Mouse (Mus musculus) yolk sac, embryonic 10.5 days (tissue): ENCODE measurements around the gene Ankrd33b.
A peak's percentile ranks its signal among the peaks of the same experiment; 100 is the strongest.

Experiments used
- DNase-seq: peaks from one replicate; pipeline ENCODE4 v3.0.0-alpha.2; 2017; ENCODE audit warnings: low spot score

The Ankrd33b gene

GRCm38 (mm10) chr15:31367481-31368200 lies at the start of gene Ankrd33b:
TSS of gene Ankrd33b (minus strand) at chr15:31367726.
- peak; percentile 85 for DNase-seq

- DNase-seq = no peak
Observed at GRCm38 (mm10) chr15:31415181-31415580, 47.7 kb upstream of the Ankrd33b start.

GRCm38 (mm10) chr15:31414179-31414898 lies 46.8 kb upstream of the Ankrd33b start:
- peak; percentile 82 for DNase-seq

- DNase-seq = no peak
Observed at GRCm38 (mm10) chr15:31413662-31414061, 46.1 kb upstream of the Ankrd33b start.

GRCm38 (mm10) chr15:31412933-31413332 lies 45.4 kb upstream of the Ankrd33b start:
- peak; percentile 45 for DNase-seq

- DNase-seq = no peak
Observed at GRCm38 (mm10) chr15:31412436-31412835, 44.9 kb upstream of the Ankrd33b start.

GRCm38 (mm10) chr15:31407490-31407889 lies 40.0 kb upstream of the Ankrd33b start:
- peak; percentile 86 for DNase-seq

GRCm38 (mm10) chr15:31406881-31407280 lies 39.4 kb upstream of the Ankrd33b start:
- no peak for DNase-seq

- no peak for DNase-seq
Observed at GRCm38 (mm10) chr15:31404346-31404745, 36.8 kb upstream of the Ankrd33b start.

GRCm38 (mm10) chr15:31402200-31402892 lies 34.8 kb upstream of the Ankrd33b start:
- DNase-seq = no peak

GRCm38 (mm10) chr15:31400974-31401373 lies 33.4 kb upstream of the Ankrd33b start:
- DNase-seq = no peak

- DNase-seq = no peak
Observed at GRCm38 (mm10) chr15:31398769-31399168, 31.2 kb upstream of the Ankrd33b start.

GRCm38 (mm10) chr15:31397379-31397778 lies 29.9 kb upstream of the Ankrd33b start:
- no peak for DNase-seq

GRCm38 (mm10) chr15:31396755-31397154 lies 29.2 kb upstream of the Ankrd33b start:
- no peak for DNase-seq

GRCm38 (mm10) chr15:31395986-31396385 lies 28.5 kb upstream of the Ankrd33b start:
- DNase-seq = no peak

- DNase-seq = no peak
Observed at GRCm38 (mm10) chr15:31393402-31393801, 25.9 kb upstream of the Ankrd33b start.

- no peak for DNase-seq
Observed at GRCm38 (mm10) chr15:31392705-31393104, 25.2 kb upstream of the Ankrd33b start.

GRCm38 (mm10) chr15:31392135-31392534 lies 24.6 kb upstream of the Ankrd33b start:
- no peak for DNase-seq

GRCm38 (mm10) chr15:31381936-31382468 lies 14.5 kb upstream of the Ankrd33b start:
- DNase-seq = peak; percentile 70

GRCm38 (mm10) chr15:31379471-31379870 lies 11.9 kb upstream of the Ankrd33b start:
- DNase-seq = no peak

GRCm38 (mm10) chr15:31375212-31375611 lies 7.7 kb upstream of the Ankrd33b start:
- DNase-seq = no peak

GRCm38 (mm10) chr15:31369125-31369612 lies 1.6 kb upstream of the Ankrd33b start:
- DNase-seq = no peak
